Mouse (Mus musculus): ENCODE measurements around the gene Gm2a.

GRCm38 (mm10) chr11:55116004-55116403, 18.1 kb downstream of the Gm2a start:
- TF ChIP-seq CHD2 (IDR thresholded peaks at IDR 0.05; ENCODE audit: low read depth, low read length) (no peak), MAFK (IDR thresholded peaks at IDR 0.05; ENCODE audit: insufficient read depth, low read depth, low read length) (no peak), HCFC1 (IDR thresholded peaks at IDR 0.05; ENCODE audit: borderline replicate concordance, insufficient read depth, low read length) (no peak)
